Mouse (Mus musculus): ENCODE measurements around the gene Ccm2l. TPM values are rescaled to one million over a fixed set of nuclear protein-coding genes. Genes with fewer than 3 reads are reported as not detected.

Gene Ccm2l
- polyA plus RNA-seq, 1 experiment from 2014 or later = 0.85 TPM

GRCm38 (mm10) chr2:153064190-153064970 is 1.4 kb upstream of the Ccm2l start:
- no peak overlapping the region for H3K27ac ChIP-seq (ENCODE audit: low read length)
- no peak overlapping the region for H3K4me2 ChIP-seq (ENCODE audit: low read length)
- no peak overlapping the region for H3K4me3 ChIP-seq (replicated peaks; ENCODE audit: low read length)

GRCm38 (mm10) chr2:153066991-153067390 is 1.2 kb downstream of the Ccm2l start:
- no peaks in the 10 kb centered on the region for H3K36me3 ChIP-seq (ENCODE audit: control insufficient read depth, insufficient read depth)
- H3K4me2 ChIP-seq (ENCODE audit: low read length) = no peak overlapping the region
- 50% methylated on average over 6 of the region's 6 CpGs for WGBS
- H3K27ac ChIP-seq (ENCODE audit: low read length) = no peak overlapping the region
- no peaks in the 10 kb centered on the region for H3K9me3 ChIP-seq (ENCODE audit: control insufficient read depth, low read length)
- H3K27me3 ChIP-seq (replicated peaks; ENCODE audit: control insufficient read depth, insufficient read depth, low read length) = peaks cover 27% of the 10 kb centered on the region
- ATAC-seq = no peak
- no peak overlapping the region for H3K9ac ChIP-seq (replicated peaks; ENCODE audit: low read depth, low read length)
- no peak overlapping the region for H3K4me3 ChIP-seq (replicated peaks; ENCODE audit: low read length)
- H3K4me1 ChIP-seq (replicated peaks; ENCODE audit: control insufficient read depth, insufficient read depth, low read length) = peaks cover 20% of the 10 kb centered on the region

More at GRCm38 (mm10) chr2:153064190-153064970, 1.4 kb upstream of the Ccm2l start:
- peaks cover 12% of the 10 kb centered on the region; the same call in 1 of the 2 replicates for H3K4me1 ChIP-seq (replicated peaks; ENCODE audit: control insufficient read depth, insufficient read depth, low read length)
- no peak overlapping the region for H3K9ac ChIP-seq (replicated peaks; ENCODE audit: low read depth, low read length)
- H3K9me3 ChIP-seq (ENCODE audit: control insufficient read depth, low read length) = no peaks in the 10 kb centered on the region
- 76% methylated on average over 9 of the region's 9 CpGs for WGBS
- peaks cover 3% of the 10 kb centered on the region; the same call in 1 of the 2 replicates for H3K27me3 ChIP-seq (replicated peaks; ENCODE audit: control insufficient read depth, insufficient read depth, low read length)
- no peak for ATAC-seq
- no peaks in the 10 kb centered on the region for H3K36me3 ChIP-seq (ENCODE audit: control insufficient read depth, insufficient read depth)

GRCm38 (mm10) chr2:153070762-153071490 is 5.2 kb downstream of the Ccm2l start:
- Histone ChIP-seq H3K27me3 (replicated peaks; ENCODE audit: control insufficient read depth, insufficient read depth, low read length) (peaks cover 33% of the 10 kb centered on the region), H3K4me1 (replicated peaks; ENCODE audit: control insufficient read depth, insufficient read depth, low read length) (peaks cover 14% of the 10 kb centered on the region), H3K4me2 (ENCODE audit: low read length) (no peak overlapping the region), H3K9ac (replicated peaks; ENCODE audit: low read depth, low read length) (no peak overlapping the region), H3K4me3 (replicated peaks; ENCODE audit: low read length) (no peak overlapping the region), H3K27ac (ENCODE audit: low read length) (no peak overlapping the region), H3K9me3 (ENCODE audit: control insufficient read depth, low read length) (no peaks in the 10 kb centered on the region), H3K36me3 (ENCODE audit: control insufficient read depth, insufficient read depth) (no peaks in the 10 kb centered on the region)
- 7% methylated on average over 23 of the region's 23 CpGs for WGBS
- ATAC-seq = peak; percentile 30; the same call in 1 of the 2 replicates

GRCm38 (mm10) chr2:153071491-153072184 is 5.9 kb downstream of the Ccm2l start:
- no peak overlapping the region for H3K27ac ChIP-seq (ENCODE audit: low read length)
- H3K4me2 ChIP-seq (ENCODE audit: low read length) = peak overlapping the region; percentile 62
- peak overlapping the region; percentile 54 for H3K9ac ChIP-seq (replicated peaks; ENCODE audit: low read depth, low read length)
- peak; percentile 66 for ATAC-seq
- H3K4me1 ChIP-seq (replicated peaks; ENCODE audit: control insufficient read depth, insufficient read depth, low read length) = peaks cover 14% of the 10 kb centered on the region
- no peaks in the 10 kb centered on the region for H3K9me3 ChIP-seq (ENCODE audit: control insufficient read depth, low read length)
- no peaks in the 10 kb centered on the region for H3K36me3 ChIP-seq (ENCODE audit: control insufficient read depth, insufficient read depth)
- H3K27me3 ChIP-seq (replicated peaks; ENCODE audit: control insufficient read depth, insufficient read depth, low read length) = peaks cover 33% of the 10 kb centered on the region
- WGBS = 3% methylated on average over 65 of the region's 67 CpGs
- H3K4me3 ChIP-seq (replicated peaks; ENCODE audit: low read length) = peak overlapping the region; percentile 39

GRCm38 (mm10) chr2:153074651-153075050 is 8.9 kb downstream of the Ccm2l start:
- WGBS = 90% methylated on average over 10 of the region's 10 CpGs
- no peak for ATAC-seq
- Histone ChIP-seq H3K9ac (replicated peaks; ENCODE audit: low read depth, low read length) (no peak overlapping the region), H3K27ac (ENCODE audit: low read length) (no peak overlapping the region), H3K36me3 (ENCODE audit: control insufficient read depth, insufficient read depth) (no peaks in the 10 kb centered on the region), H3K4me1 (replicated peaks; ENCODE audit: control insufficient read depth, insufficient read depth, low read length) (peaks cover 8% of the 10 kb centered on the region), H3K27me3 (replicated peaks; ENCODE audit: control insufficient read depth, insufficient read depth, low read length) (peaks cover 30% of the 10 kb centered on the region), H3K9me3 (ENCODE audit: control insufficient read depth, low read length) (no peaks in the 10 kb centered on the region), H3K4me3 (replicated peaks; ENCODE audit: low read length) (no peak overlapping the region), H3K4me2 (ENCODE audit: low read length) (no peak overlapping the region)

GRCm38 (mm10) chr2:153075961-153076360 is 10.2 kb downstream of the Ccm2l start:
- H3K9ac ChIP-seq (replicated peaks; ENCODE audit: low read depth, low read length) = no peak overlapping the region

GRCm38 (mm10) chr2:153080841-153081523 is 15.2 kb downstream of the Ccm2l start:
- H3K27ac ChIP-seq (ENCODE audit: low read length) = no peak overlapping the region
- WGBS = 35% methylated on average over 32 of the region's 32 CpGs
- ATAC-seq = no peak
- H3K27me3 ChIP-seq (replicated peaks; ENCODE audit: control insufficient read depth, insufficient read depth, low read length) = no peaks in the 10 kb centered on the region
- no peak overlapping the region for H3K4me2 ChIP-seq (ENCODE audit: low read length)
- H3K9me3 ChIP-seq (ENCODE audit: control insufficient read depth, low read length) = no peaks in the 10 kb centered on the region
- no peak overlapping the region for H3K4me3 ChIP-seq (replicated peaks; ENCODE audit: low read length)
- no peaks in the 10 kb centered on the region for H3K36me3 ChIP-seq (ENCODE audit: control insufficient read depth, insufficient read depth)
- no peak overlapping the region for H3K9ac ChIP-seq (replicated peaks; ENCODE audit: low read depth, low read length)
- H3K4me1 ChIP-seq (replicated peaks; ENCODE audit: control insufficient read depth, insufficient read depth, low read length) = no peaks in the 10 kb centered on the region

More at GRCm38 (mm10) chr2:153075961-153076360, 10.2 kb downstream of the Ccm2l start:
- Histone ChIP-seq H3K27ac (ENCODE audit: low read length) (no peak overlapping the region), H3K4me2 (ENCODE audit: low read length) (no peak overlapping the region), H3K36me3 (ENCODE audit: control insufficient read depth, insufficient read depth) (no peaks in the 10 kb centered on the region), H3K9me3 (ENCODE audit: control insufficient read depth, low read length) (no peaks in the 10 kb centered on the region), H3K27me3 (replicated peaks; ENCODE audit: control insufficient read depth, insufficient read depth, low read length) (peaks cover 17% of the 10 kb centered on the region), H3K4me3 (replicated peaks; ENCODE audit: low read length) (no peak overlapping the region), H3K4me1 (replicated peaks; ENCODE audit: control insufficient read depth, insufficient read depth, low read length) (peaks cover 8% of the 10 kb centered on the region)
- 69% methylated on average over 2 of the region's 2 CpGs for WGBS
- no peak for ATAC-seq

- WGBS = 81% methylated on average over 6 of the region's 6 CpGs
- Histone ChIP-seq H3K9ac (replicated peaks; ENCODE audit: low read depth, low read length) (no peak overlapping the region), H3K36me3 (ENCODE audit: control insufficient read depth, insufficient read depth) (no peaks in the 10 kb centered on the region), H3K4me3 (replicated peaks; ENCODE audit: low read length) (no peak overlapping the region), H3K27me3 (replicated peaks; ENCODE audit: control insufficient read depth, insufficient read depth, low read length) (no peaks in the 10 kb centered on the region), H3K4me2 (ENCODE audit: low read length) (no peak overlapping the region), H3K9me3 (ENCODE audit: control insufficient read depth, low read length) (no peaks in the 10 kb centered on the region), H3K4me1 (replicated peaks; ENCODE audit: control insufficient read depth, insufficient read depth, low read length) (no peaks in the 10 kb centered on the region), H3K27ac (ENCODE audit: low read length) (no peak overlapping the region)
- no peak for ATAC-seq
Observed at GRCm38 (mm10) chr2:153081866-153082265, 16.1 kb downstream of the Ccm2l start.
